Mouse (Mus musculus) limb, embryonic 10.5 days (tissue): Measurements from ENCODE around the gene Wbp2. TPM values are rescaled to one million over a fixed set of nuclear protein-coding genes. Genes with fewer than 3 reads are reported as not detected.

Experiments
- DNase-seq: peaks from one replicate; pipeline ENCODE4 v3.0.0-alpha.2; 2017; ENCODE audit warnings: low spot score
- H3K27ac ChIP-seq: fragments of 300-500 bp; sonication (generic); 2 replicates; pipeline ENCODE4 v1.5.1; 2016; ENCODE audit warnings: mild to moderate bottlenecking
- H3K27me3 ChIP-seq: fragments of 300-500 bp; sonication (generic); 2 replicates; pipeline ENCODE4 v1.6.1; 2016; ENCODE audit warnings: low read depth, mild to moderate bottlenecking; ENCODE audit not compliant: poor library complexity, severe bottlenecking
- H3K36me3 ChIP-seq: fragments of 300-500 bp; sonication (generic); 2 replicates; pipeline ENCODE4 v1.6.1; 2016; ENCODE audit warnings: mild to moderate bottlenecking, moderate library complexity
- H3K4me1 ChIP-seq: fragments of 300-500 bp; sonication (generic); 2 replicates; pipeline ENCODE4 v1.6.1; 2016
- H3K4me3 ChIP-seq: fragments of 300-500 bp; sonication (generic); 2 replicates; pipeline ENCODE4 v1.5.1; 2016; ENCODE audit warnings: mild to moderate bottlenecking, moderate library complexity
- H3K9me3 ChIP-seq: fragments of 300-500 bp; sonication (generic); replicated peaks from 2 replicates; pipeline ENCODE4 v1.6.1; 2016; ENCODE audit warnings: mild to moderate bottlenecking
- WGBS: fragments of 180-500 bp; shearing (Covaris S2); methylation state at CpG from one replicate; pipeline ENCODE4 v1.1.7; 2016; 5-methylcytosine and 5-hydroxymethylcytosine counted together
- polyA plus RNA-seq: library from polyadenylated mRNA; unstranded; fragments of >200 nt; fragmentation: Nextera tagmentation; extraction: Ambion mirVana; gene quantifications from 2 replicates; pipeline ENCODE4 v1.2.1, GENCODE M21; 2016

Gene Wbp2
- polyA plus RNA-seq, 1 experiment from 2014 or later = 56.9 TPM

DNA sequence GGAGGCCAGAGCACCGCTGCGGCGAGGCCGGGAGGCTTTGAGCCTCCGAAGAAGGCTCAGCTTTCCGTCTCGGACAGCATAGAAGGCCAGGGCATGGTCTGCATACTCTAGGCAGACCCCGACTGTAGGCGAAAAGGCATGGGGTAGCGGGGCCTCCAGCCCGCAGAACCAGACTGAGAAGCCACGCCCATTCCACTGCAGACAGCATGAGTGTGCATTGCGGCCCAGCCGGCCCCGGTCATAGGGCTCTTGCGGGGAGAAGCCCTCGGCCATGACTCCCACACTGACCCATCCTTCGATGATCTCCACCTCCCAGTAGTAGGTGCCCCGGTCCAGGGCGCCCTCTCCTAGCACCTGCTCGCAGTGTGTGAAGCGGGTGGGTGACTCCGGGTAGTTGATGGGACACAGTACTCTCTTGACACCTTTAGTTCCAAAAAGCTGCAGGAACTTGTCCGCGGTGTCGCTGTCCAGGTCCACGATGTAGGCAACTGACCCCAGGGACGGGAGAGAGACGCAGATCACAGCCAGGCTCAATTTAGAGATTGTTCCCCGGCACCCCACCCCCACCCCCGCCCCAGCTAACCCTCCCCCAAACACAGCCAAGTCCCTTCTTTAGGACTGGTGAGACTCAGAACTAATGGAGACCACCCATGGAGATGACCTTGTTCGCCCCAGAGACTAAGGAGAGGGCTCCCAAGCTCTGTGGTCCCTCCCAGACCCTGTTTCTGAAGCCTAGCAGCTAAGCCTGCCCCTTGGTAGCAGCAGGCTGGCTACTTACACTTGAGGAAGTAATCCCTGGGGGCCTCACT lies 19.6 kb upstream of the Wbp2 start:
- 27% methylated on average over 32 of the region's 32 CpGs for WGBS
- H3K9me3 ChIP-seq = no peaks in the 10 kb centered on the region
- peak overlapping the region; percentile 22 for H3K4me3 ChIP-seq
- H3K27me3 ChIP-seq = peaks cover 66% of the 10 kb centered on the region
- peak; percentile 69 for DNase-seq
- peaks cover 76% of the 10 kb centered on the region for H3K4me1 ChIP-seq
- peak overlapping the region; percentile 66 for H3K27ac ChIP-seq
- H3K36me3 ChIP-seq = no peaks in the 10 kb centered on the region

DNA sequence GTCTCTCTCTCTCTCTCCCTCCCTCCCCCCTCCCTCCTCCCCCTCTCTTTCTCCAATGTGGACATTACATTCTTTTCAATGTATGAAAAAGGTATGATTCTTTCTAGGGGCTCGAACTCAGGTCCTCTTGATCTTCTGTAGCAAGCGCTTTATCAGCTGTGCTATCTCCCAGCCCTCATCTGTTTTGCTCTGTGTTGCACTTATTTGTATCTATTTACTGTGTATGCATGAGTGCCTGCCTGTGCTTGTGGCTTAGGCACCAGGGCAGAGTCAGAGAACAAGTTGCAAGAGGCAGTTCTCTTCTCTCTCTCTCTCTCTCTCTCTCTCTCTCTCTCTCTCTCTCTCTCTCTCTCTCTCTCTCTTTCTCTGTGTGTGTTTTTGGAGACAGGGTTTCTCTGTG lies 18.3 kb upstream of the Wbp2 start:
- Histone ChIP-seq H3K4me3 (no peak overlapping the region), H3K27ac (no peak overlapping the region), H3K4me1 (peaks cover 72% of the 10 kb centered on the region), H3K36me3 (no peaks in the 10 kb centered on the region), H3K27me3 (peaks cover 53% of the 10 kb centered on the region), H3K9me3 (no peaks in the 10 kb centered on the region)
- WGBS = 91% methylated on average over 2 of the region's 2 CpGs
- DNase-seq = no peak

DNA sequence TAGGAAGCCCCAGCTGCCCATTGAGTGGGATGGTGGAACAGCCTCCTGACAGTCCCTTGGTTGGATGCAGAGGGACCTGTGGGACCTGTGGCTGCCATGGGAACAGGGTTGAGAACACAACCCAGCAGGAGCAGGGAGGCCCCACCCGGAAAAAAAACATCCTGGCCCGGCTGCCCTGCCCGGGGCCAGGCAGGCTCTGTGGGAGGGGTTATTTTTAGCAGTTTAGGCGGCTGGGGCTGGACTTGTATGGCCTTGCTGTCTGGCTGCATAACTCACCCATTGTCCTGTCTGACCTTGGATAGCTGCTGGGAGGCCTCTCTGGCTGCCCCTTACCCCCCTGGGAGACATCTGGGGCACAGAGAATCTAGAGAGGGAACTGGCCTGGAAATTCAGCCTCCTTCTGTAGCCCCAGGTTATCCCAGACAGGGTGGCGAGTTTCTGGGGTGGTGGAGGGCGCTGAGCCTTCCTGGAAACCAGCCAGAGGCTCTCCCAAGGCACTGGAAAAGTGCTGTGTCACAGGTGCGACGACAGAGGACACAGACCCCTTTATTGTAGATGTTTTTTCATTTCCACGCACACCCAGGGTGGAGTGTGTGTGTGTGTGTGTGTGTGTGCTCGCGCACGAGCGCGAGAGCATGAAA lies 17.3 kb upstream of the Wbp2 start:
- 53% methylated on average over 14 of the region's 14 CpGs for WGBS
- Histone ChIP-seq H3K27ac (peak overlapping the region; percentile 79), H3K9me3 (no peaks in the 10 kb centered on the region), H3K4me3 (0 out of 2 replicates have a peak overlapping the region, but pooled peaks have one; percentile 8), H3K4me1 (peaks cover 65% of the 10 kb centered on the region), H3K36me3 (no peaks in the 10 kb centered on the region), H3K27me3 (peaks cover 44% of the 10 kb centered on the region)
- peak; percentile 52 for DNase-seq

DNA sequence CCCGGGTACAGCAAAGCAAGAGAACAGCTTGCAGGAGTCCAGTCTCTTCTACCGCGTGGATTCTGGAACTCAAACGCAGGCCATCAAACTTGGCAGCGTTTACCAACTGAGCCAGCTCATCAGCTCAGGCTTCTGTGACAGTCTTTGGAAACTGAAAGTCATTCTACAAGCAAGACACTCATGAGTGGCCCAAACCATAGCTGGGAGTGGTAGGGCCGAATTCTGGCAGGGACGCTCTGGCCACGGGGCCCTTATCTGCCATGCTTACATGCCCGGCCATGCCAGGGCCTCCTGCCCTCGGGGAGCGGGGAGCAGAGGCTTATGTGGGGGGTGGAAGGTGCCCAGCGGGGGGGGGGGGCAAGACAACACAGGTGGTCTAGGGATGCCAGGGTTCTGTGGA lies 16.8 kb upstream of the Wbp2 start:
- WGBS = 86% methylated on average over 12 of the region's 12 CpGs
- H3K9me3 ChIP-seq = no peaks in the 10 kb centered on the region
- no peak for DNase-seq
- H3K4me1 ChIP-seq = peaks cover 65% of the 10 kb centered on the region
- no peaks in the 10 kb centered on the region for H3K36me3 ChIP-seq
- peaks cover 38% of the 10 kb centered on the region for H3K27me3 ChIP-seq
- H3K27ac ChIP-seq = peak overlapping the region; percentile 79
- H3K4me3 ChIP-seq = 0 out of 2 replicates have a peak overlapping the region, but pooled peaks have one; percentile 8

DNA sequence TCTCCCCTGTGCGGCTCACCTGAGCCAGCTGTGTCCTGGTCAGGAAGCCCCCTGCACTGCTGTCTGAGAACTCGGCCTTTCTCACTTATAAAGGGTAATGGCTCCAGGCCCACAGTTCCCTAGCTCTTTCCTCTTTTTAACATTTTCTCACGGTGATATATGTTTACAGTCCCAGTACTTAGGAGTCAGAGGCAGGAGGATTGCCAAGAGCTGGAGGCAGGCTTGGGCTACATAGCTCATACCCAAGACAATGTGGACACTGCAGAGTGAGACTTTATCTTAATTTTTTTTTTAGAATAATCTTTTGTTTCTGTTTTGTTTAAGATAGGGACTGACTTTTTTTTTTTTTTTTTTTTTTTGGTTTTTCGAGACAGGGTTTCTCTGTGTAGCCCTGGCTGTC lies 15.7 kb upstream of the Wbp2 start:
- WGBS = 69% methylated on average over 3 of the region's 4 CpGs
- DNase-seq = no peak
- Histone ChIP-seq H3K9me3 (no peaks in the 10 kb centered on the region), H3K4me1 (peaks cover 55% of the 10 kb centered on the region), H3K27me3 (peaks cover 27% of the 10 kb centered on the region), H3K27ac (peak overlapping the region; percentile 80), H3K4me3 (no peak overlapping the region), H3K36me3 (no peaks in the 10 kb centered on the region)

DNA sequence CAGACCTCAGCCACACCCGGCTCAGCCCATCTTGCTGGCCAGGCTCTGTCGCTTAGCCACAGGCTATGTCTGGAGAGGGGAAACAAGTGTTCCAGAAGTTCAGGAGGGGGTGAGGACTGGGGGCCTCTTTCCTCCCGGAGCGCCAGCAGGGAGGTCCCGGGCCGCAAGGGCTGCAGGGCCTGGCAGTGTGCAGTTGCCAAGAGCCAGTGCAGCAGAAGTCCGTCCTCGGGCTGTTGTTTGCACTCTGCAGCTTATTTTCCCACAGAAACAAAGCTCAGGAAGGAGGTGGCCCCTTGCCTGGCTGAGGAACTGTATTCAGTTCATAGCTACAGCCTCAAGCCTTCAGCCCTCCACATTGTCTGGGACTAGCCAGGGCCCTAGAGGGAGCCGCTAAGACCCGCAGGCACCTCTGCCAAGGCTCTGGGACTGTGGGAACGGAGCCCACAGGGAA lies 15.2 kb upstream of the Wbp2 start:
- peak overlapping the region; percentile 80 for H3K27ac ChIP-seq
- H3K9me3 ChIP-seq = no peaks in the 10 kb centered on the region
- H3K4me3 ChIP-seq = 0 out of 2 replicates have a peak overlapping the region, but pooled peaks have one; percentile 3
- H3K4me1 ChIP-seq = peaks cover 50% of the 10 kb centered on the region
- no peaks in the 10 kb centered on the region for H3K36me3 ChIP-seq
- 63% methylated on average over 11 of the region's 11 CpGs for WGBS
- peaks cover 22% of the 10 kb centered on the region for H3K27me3 ChIP-seq
- DNase-seq = no peak

DNA sequence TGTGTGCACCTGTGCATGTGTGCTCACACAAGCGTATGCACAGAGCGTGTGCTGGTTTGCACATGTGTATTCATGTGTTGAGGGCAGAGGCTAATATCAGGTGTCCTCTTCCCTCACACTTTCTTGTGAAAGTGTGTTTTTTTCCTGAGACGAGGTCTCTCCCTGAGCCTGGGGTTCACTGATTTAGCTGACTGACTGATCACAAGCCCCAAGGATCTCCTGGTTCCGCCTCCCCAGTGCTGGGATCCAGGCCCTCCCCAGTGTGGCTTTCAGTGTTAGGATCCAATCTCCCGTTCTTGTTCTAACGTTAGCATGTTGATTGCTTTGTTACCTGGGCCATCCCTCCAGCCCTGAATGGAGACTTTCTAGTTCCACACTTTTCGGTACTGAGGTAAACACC lies 14.0 kb upstream of the Wbp2 start:
- Histone ChIP-seq H3K4me1 (peaks cover 39% of the 10 kb centered on the region), H3K9me3 (no peaks in the 10 kb centered on the region), H3K4me3 (no peak overlapping the region), H3K27ac (peak overlapping the region; percentile 80; the same call in 1 of the 2 replicates), H3K27me3 (peaks cover 11% of the 10 kb centered on the region), H3K36me3 (no peaks in the 10 kb centered on the region)
- no peak for DNase-seq
- 86% methylated on average over 7 of the region's 7 CpGs for WGBS

DNA sequence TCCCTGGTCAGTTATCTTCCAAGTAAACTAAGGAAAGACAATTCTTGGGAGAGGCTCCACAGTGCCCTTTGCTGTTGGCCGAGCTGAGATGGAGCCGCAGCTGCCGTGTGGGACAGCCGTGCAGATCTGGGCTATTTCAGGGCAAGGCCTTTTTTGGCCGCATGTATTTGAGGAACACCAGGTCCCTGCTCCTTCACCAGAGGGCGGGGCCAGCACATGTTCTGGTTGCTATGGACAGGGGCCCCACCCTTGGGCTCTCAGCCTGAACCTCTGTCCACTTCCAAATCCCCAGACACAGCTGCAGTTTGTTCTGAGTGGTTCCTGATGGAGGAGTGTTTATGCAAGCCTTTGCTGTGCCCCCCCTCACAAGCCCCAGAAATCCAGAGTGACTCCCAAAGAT lies 13.6 kb upstream of the Wbp2 start:
- Histone ChIP-seq H3K4me1 (peaks cover 38% of the 10 kb centered on the region), H3K36me3 (no peaks in the 10 kb centered on the region), H3K9me3 (no peaks in the 10 kb centered on the region), H3K27ac (peak overlapping the region; percentile 11; the same call in 1 of the 2 replicates), H3K27me3 (peaks cover 6% of the 10 kb centered on the region), H3K4me3 (no peak overlapping the region)
- WGBS = 78% methylated on average over 6 of the region's 6 CpGs
- DNase-seq = no peak

DNA sequence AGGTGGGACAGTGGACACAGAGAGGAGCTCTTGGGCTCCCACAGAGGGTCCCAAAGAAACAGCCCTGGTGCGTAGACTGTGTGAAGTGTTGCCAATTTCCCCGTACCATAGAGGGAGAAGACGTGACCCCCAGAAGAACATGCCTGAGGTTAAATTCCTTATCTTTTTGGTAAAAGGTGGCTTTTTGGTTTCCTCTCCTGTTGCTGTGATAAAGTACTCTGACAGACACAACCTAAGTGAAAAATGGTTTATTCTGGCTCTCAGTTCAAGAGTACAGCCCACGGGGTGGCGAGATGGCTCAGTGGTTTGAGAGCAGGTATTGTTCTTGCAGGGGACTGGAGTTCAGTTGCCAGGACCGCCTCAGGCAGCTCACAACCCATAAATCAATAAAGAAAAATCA lies 12.7 kb upstream of the Wbp2 start:
- 96% methylated on average over 6 of the region's 6 CpGs for WGBS
- no peak for DNase-seq
- no peaks in the 10 kb centered on the region for H3K9me3 ChIP-seq
- no peaks in the 10 kb centered on the region; the same call in 1 of the 2 replicates for H3K27me3 ChIP-seq
- H3K4me3 ChIP-seq = no peak overlapping the region
- peaks cover 35% of the 10 kb centered on the region for H3K4me1 ChIP-seq
- H3K27ac ChIP-seq = peak overlapping the region; percentile 5; the same call in 1 of the 2 replicates
- H3K36me3 ChIP-seq = no peaks in the 10 kb centered on the region

DNA sequence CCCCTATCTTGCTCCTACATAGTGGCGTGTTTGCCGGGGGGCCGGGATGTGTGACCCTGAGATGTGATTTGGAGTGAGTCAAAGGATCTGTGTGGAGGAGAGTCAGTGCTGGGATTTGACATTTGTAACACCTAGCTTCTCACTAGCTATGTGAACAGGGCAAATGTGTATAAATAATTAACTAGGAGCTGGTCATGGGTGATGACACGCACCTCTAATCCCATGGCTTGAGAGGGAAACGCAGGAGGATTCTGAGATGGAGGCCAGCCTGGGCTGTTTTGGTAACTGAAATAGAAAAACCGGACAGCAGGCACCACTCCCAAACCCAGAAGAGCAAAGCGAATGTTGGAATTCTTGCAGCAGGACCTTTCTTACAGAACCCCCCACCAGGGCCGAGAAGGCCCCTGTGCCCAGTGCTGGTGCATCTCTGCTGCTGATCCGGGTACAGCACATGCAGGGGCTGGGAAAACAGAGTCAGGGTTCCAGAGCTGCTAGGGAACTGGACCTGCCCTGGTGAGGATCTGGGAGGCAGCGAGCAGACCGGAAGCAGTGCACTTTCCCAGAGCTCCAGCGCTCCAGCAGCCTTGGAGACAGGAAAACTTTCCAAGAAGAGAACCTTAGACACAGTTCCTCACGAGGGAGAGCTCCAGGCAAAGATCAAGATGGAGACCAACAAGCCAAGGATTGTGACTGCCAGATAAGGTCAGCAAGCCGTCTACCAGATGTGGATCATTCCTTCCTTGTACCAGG lies 12.1 kb upstream of the Wbp2 start:
- Histone ChIP-seq H3K36me3 (no peaks in the 10 kb centered on the region), H3K4me3 (no peak overlapping the region), H3K27ac (peak overlapping the region; percentile 5), H3K4me1 (peaks cover 29% of the 10 kb centered on the region), H3K9me3 (no peaks in the 10 kb centered on the region), H3K27me3 (no peaks in the 10 kb centered on the region)
- 79% methylated on average over 14 of the region's 14 CpGs for WGBS
- DNase-seq = no peak

DNA sequence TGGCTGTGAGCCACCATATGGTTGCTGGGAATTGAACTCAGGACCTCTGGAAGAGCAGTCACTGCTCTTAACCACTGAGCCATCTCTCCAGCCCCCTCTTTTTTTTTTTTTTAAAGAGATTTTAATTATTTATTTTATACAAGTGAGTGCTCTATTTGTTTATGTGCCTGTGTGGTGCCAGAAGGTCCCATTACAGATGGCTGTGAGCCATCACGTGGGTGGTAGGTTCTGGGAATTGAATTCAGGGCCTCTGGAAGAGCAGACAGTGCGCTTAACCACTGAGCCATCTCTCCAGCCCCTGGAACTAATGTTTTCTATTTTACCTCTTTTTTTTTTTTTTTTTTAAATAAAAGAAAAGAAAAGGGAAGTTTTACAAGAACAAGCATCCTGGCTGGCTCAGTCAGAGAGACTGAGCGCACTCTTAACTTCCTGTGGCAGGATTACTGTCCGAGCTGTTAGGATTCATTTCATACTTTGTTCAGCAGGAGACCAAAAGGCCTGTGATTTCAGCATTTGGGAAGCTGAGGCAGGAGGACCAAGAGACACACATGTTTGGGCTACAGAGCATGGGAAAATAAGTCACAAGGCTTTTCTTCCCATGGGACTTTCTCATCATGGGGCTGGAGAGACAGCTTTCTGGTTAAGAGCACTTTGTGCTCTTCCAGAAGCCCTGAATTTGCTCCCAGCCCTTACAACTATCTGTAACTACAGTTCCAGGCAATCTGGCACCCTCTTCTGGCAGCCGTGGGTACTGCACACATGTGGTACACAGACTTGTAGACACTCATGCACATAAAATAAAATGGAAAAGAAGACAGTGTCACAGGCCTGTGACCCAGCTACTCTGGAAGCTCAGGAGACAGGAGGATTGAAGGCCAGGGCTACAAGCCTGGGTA lies 9.7 kb upstream of the Wbp2 start:
- no peak overlapping the region for H3K4me3 ChIP-seq
- no peaks in the 10 kb centered on the region for H3K9me3 ChIP-seq
- no peak for DNase-seq
- 94% methylated on average over 5 of the region's 5 CpGs for WGBS
- H3K27ac ChIP-seq = no peak overlapping the region
- H3K4me1 ChIP-seq = peaks cover 11% of the 10 kb centered on the region
- no peaks in the 10 kb centered on the region for H3K36me3 ChIP-seq
- no peaks in the 10 kb centered on the region for H3K27me3 ChIP-seq

DNA sequence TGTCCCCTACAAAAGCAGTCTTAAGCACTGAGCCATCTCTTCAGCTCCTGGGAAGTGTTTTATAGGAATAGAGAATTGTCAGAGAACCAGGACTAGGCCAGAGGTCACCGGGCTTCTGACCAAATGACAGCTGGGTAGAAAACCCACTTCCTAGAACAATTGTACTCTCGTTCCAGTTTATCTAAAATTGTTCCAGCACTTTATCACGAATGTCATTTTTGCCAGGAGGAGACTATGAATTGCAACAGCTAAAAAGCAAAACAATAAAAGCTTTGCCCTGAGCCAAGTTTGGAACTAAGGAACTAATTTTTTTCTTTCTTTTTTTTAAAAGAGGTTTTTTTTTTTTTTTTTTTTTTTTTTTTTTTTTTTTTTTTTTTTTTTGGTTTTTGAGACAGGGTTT lies 8.8 kb upstream of the Wbp2 start:
- Histone ChIP-seq H3K4me3 (no peak overlapping the region), H3K36me3 (no peaks in the 10 kb centered on the region), H3K27ac (no peak overlapping the region), H3K27me3 (no peaks in the 10 kb centered on the region), H3K4me1 (peaks cover 9% of the 10 kb centered on the region; the same call in 1 of the 2 replicates), H3K9me3 (no peaks in the 10 kb centered on the region)
- 91% methylated on average over 3 of the region's 3 CpGs for WGBS
- DNase-seq = no peak
